Mouse (Mus musculus) bone marrow macrophage, adult 2 months (primary cell): ENCODE results near the gene Mstn. TPM values are rescaled to one million over a fixed set of nuclear protein-coding genes. Genes with fewer than 3 reads are reported as not detected.

Experiments
- H3K27ac ChIP-seq: 2 replicates; pipeline ENCODE4 v1.5.1; 2012; ENCODE audit warnings: low read depth, low read length; ENCODE audit not compliant: insufficient read depth
- H3K4me1 ChIP-seq: 2 replicates; pipeline ENCODE4 v1.6.1; 2012; ENCODE audit warnings: low read length; ENCODE audit not compliant: control insufficient read depth, insufficient read depth
- H3K4me3 ChIP-seq: 2 replicates; pipeline ENCODE4 v1.5.1; 2012; ENCODE audit warnings: mild to moderate bottlenecking, low read length, moderate library complexity; ENCODE audit not compliant: insufficient read depth
- CTCF ChIP-seq: IDR thresholded peaks from 2 replicates; pipeline ENCODE4 v1.5.1; 2012; ENCODE audit warnings: low read depth, mild to moderate bottlenecking, low read length, moderate library complexity
- POLR2A ChIP-seq: IDR thresholded peaks from 2 replicates; pipeline ENCODE4 v1.6.1; 2012; ENCODE audit warnings: mild to moderate bottlenecking, low read depth, low read length, borderline replicate concordance
- polyA plus RNA-seq: library from polyadenylated mRNA; stranded (reverse); fragments of >200 nt; gene quantifications from 2 replicates; pipeline ENCODE4 v1.2.4, GENCODE M21; 2012; ENCODE audit not compliant: missing spikeins, insufficient read depth, insufficient read length

The Mstn gene
- polyA plus RNA-seq, 1 experiment = not detected

- Histone ChIP-seq H3K27ac (no peak overlapping the region), H3K4me1 (no peaks in the 10 kb centered on the region), H3K4me3 (no peak overlapping the region)
- TF ChIP-seq POLR2A = no peak
- TF ChIP-seq CTCF = no peak
Observed at GRCm38 (mm10) chr1:53093180-53093579, 31.7 kb downstream of the Mstn start.

- Histone ChIP-seq H3K4me3 (no peak overlapping the region), H3K4me1 (no peaks in the 10 kb centered on the region), H3K27ac (no peak overlapping the region)
- TF ChIP-seq POLR2A (no peak), CTCF (no peak)
Observed at GRCm38 (mm10) chr1:53110561-53110960, 49.1 kb downstream of the Mstn start.

Other genes with a start within 250 kb of the Mstn start
- gene Inpp1, start 244.0 kb upstream of the Mstn start, polyA plus RNA-seq = 11.6 and 12.0 TPM in 2 replicates
- 14.3 and 16.0 TPM in 2 replicates for gene Hibch, start 216.7 kb upstream of the Mstn start, polyA plus RNA-seq
- not detected in 2 replicates for gene 1700019D03Rik, start 41.5 kb upstream of the Mstn start, polyA plus RNA-seq
- not detected in 2 replicates for gene 1700019A02Rik, start 126.0 kb downstream of the Mstn start, polyA plus RNA-seq
- gene Pms1, start 235.4 kb downstream of the Mstn start, polyA plus RNA-seq = 4.8 and 5.2 TPM in 2 replicates
- gene Ormdl1, start 235.5 kb downstream of the Mstn start, polyA plus RNA-seq = 27.5 and 33.3 TPM in 2 replicates
- gene Gm28778, start 235.5 kb downstream of the Mstn start, polyA plus RNA-seq = not detected in 2 replicates